9 mouse cellular contexts compared by ENCODE assay signal in the genomic region with DNA sequence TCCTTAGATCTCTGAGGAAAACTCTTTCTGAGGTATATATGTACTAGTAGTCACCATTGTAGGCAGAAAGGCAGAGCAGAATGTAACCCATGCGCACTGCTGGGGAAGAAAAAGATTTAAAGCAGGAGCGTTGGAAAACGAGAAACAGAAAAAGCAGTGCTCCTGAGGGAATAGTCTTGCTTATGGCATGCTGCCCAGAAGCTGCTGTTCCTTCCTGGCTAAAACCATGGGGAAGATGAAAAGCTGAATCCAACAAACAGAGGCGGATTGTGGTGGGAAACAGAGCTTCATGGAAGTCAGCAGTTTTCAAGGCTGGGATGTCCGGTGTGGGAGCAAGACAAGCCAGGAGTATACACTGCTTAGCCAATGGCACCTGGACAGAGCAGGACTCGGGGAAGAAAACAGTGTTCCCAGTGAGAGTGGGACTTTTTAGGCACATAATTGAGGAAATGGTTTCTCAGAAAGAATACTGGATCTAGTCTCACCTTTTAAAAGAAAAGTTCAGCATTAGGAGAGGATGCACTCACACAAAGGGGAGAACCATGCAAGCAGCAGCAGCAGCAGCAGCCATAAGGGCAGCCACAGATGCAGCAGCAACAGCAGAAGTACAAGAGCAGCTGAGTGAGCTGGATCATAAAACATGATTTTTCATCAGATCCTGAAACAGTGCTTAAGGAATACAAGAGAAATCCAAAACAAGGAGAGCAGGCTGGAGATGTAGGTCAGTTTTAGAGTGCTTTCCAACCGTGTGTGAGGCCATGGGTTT. TPM values are rescaled to one million over a fixed set of nuclear protein-coding genes. Genes with fewer than 3 reads are reported as not detected.
DNase-seq lines count a peak whose midpoint lies in the region; ATAC-seq lines count a peak whose summit lies in the region.
"Had no signal": no experiment of that assay in that cellular context is flagged by ENCODE, and none has a peak within 500 bp of the region (broad histone marks: within the 10 kb centered on the region; RNA-seq: fewer than 3 reads in every experiment).

No protein-coding gene starts in this region.

- no peak for ATAC-seq in inflammation-experienced regulatory T-cells, adult 6 months

- peak; percentile 13 for DNase-seq in gastrocnemius, postnatal 10 days
- DNase-seq in gastrocnemius, postnatal 25 days, result no peak
- peak; percentile 6 for DNase-seq in urinary bladder, postnatal 14 days (ENCODE audit: low spot score)
- DNase-seq in urinary bladder, adult 18-20 months (ENCODE audit: low spot score in 2 of 2), result no peak
- peak; percentile 6 for DNase-seq in layer of hippocampus, adult 8-10 months (ENCODE audit: low spot score in 2 of 2)
- peak; percentile 24 for DNase-seq in right cerebral cortex, postnatal 4 days
- DNase-seq in spleen, postnatal 4 days (ENCODE audit: low spot score in 2 of 2), result no peak
- DNase-seq: liver, embryonic 13.5 days had no signal

RNA-seq across cellular contexts. Expression of a gene that starts 33.0 kb away (rescaled TPM):
- total RNA-seq in gastrocnemius, postnatal 10 days (2021), result 10 to 100 TPM; 18.5 to 24.5 TPM
- total RNA-seq in gastrocnemius, postnatal 25 days (2021), result 10 to 100 TPM in 1 of 2 experiments, 1 to 10 TPM in 1; 7.2 to 11.5 TPM
- total RNA-seq in layer of hippocampus, adult 8-10 months (2022), result 10 to 100 TPM; 53.0 to 64.6 (median 57.8) TPM
- polyA plus RNA-seq in inflammation-experienced regulatory T-cells, adult 6 months (2017; shearing (Covaris generic)), result 10 to 100 TPM; 21.9 to 25.2 (median 23.6) TPM

Comparison
In these comparisons a context has a peak if more than half of its experiments do, and no peak if none do; other contexts are left out.
1. DNase-seq: peak in gastrocnemius, postnatal 10 days (single experiment), urinary bladder, postnatal 14 days (single experiment), layer of hippocampus, adult 8-10 months (2 of 2) and right cerebral cortex, postnatal 4 days (single experiment); none in gastrocnemius, postnatal 25 days (single experiment), urinary bladder, adult 18-20 months (0 of 2) and spleen, postnatal 4 days (0 of 2).